Mouse (Mus musculus): ENCODE measurements around the gene Gm20894. TPM values are rescaled to one million over a fixed set of nuclear protein-coding genes. Genes with fewer than 3 reads are reported as not detected.
"Not testable (repeated sequence)": the region's sequence is repeated elsewhere in the genome, so short reads cannot be mapped to it uniquely, and the experiment has no call there.

Gene Gm20894
- total RNA-seq (2021) = not detected

DNA sequence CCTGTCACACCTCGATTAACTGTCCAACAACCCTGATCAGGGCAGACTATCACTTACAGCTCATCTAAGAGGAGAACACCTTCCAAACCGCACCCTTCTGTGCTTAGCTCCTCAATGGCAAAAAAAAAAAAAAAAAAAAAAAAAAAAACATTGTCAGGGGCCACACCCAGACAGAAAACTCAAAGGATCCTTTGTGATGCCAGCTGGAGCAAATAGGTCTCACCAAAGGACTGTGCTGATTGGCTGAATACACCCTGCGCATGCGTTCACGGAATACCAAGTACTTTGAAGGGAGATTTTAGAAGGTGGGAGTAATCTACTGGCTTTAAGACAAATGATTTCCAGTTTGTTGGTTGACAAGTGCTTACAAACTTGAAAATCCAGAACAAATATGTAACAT is at the start of gene Gm20894:
Gm20894 (minus strand) TSS at position 101 of the 400 bp plus-strand sequence.
- not testable (repeated sequence) for DNase-seq (ENCODE audit: extremely low spot score in 1 of 2, low spot score in 1 of 2)
